Mouse (Mus musculus) heart, adult 2 months (tissue): ENCODE results near the gene Gm20388. TPM values are rescaled to one million over a fixed set of nuclear protein-coding genes. Genes with fewer than 3 reads are reported as not detected.

Experiments used
- DNase-seq, 2 experiments: peaks; one replicate each; pipeline ENCODE4 v3.0.0; 2021
- H3K27ac ChIP-seq: fragments of 200-600 bp; 2 replicates; pipeline ENCODE4 v1.8.1; 2022
- H3K27me3 ChIP-seq: fragments of 200-500 bp; 2 replicates; pipeline ENCODE4 v1.6.1; 2012; ENCODE audit warnings: mild to moderate bottlenecking, low read length, inconsistent platforms, mixed read lengths; ENCODE audit not compliant: control insufficient read depth, insufficient read depth
- H3K36me3 ChIP-seq: fragments of 200-500 bp; 2 replicates; pipeline ENCODE4 v1.6.1; 2012; ENCODE audit warnings: low read length, inconsistent platforms; ENCODE audit not compliant: control insufficient read depth, insufficient read depth
- H3K4me1 ChIP-seq: fragments of 200-500 bp; 2 replicates; pipeline ENCODE4 v1.6.1; 2011; ENCODE audit warnings: low read length; ENCODE audit not compliant: control insufficient read depth, insufficient read depth
- H3K4me3 ChIP-seq: fragments of 200-600 bp; 2 replicates; pipeline ENCODE4 v1.8.1; 2022
- H3K79me2 ChIP-seq: fragments of 200-500 bp; replicated peaks from 2 replicates; pipeline ENCODE4 v1.6.1; 2012; ENCODE audit warnings: mild to moderate bottlenecking, inconsistent platforms, low read length, moderate library complexity, mixed read lengths; ENCODE audit not compliant: control insufficient read depth, insufficient read depth
- H3K9ac ChIP-seq: fragments of 200-500 bp; 2 replicates; pipeline ENCODE4 v1.6.1; 2012; ENCODE audit warnings: low read depth, mild to moderate bottlenecking, control low read depth, inconsistent platforms, low read length, mixed read lengths
- CTCF ChIP-seq: fragments of 200-600 bp; IDR thresholded peaks from 2 replicates; pipeline ENCODE4 v1.8.1; 2022; ENCODE audit warnings: antibody characterized with exemption, mild to moderate bottlenecking, moderate library complexity
- EP300 ChIP-seq: fragments of 200-500 bp; IDR thresholded peaks from 2 replicates; pipeline ENCODE4 v1.6.1; 2011; ENCODE audit warnings: low read depth, low read length, control low read depth; ENCODE audit not compliant: insufficient read depth
- POLR2A ChIP-seq: fragments of 200-500 bp; IDR thresholded peaks from 2 replicates; pipeline ENCODE4 v1.6.1; 2011; ENCODE audit warnings: mild to moderate bottlenecking, low read depth, low read length, control low read depth; ENCODE audit not compliant: insufficient read depth
- WGBS: fragments of 180-500 bp; shearing (Covaris S2); methylation state at CpG from one replicate; pipeline ENCODE4 v1.1.7; 2018; 5-methylcytosine and 5-hydroxymethylcytosine counted together
- intact Hi-C: fragments of 180-260 bp; cut with DNase I; formaldehyde crosslinking; loops from one replicate; pipeline ENCODE4 v1.15.1; 2025
- polyA plus RNA-seq: library from polyadenylated mRNA; depleted of rRNA; stranded (reverse); fragments of >200 nt; gene quantifications from 2 replicates; pipeline ENCODE4 v1.2.3, GENCODE M21; 2012
- total RNA-seq, 2 experiments: library from RNA; stranded (reverse); gene quantifications; 2 replicates each; pipeline ENCODE4 v1.2.3; 2021

Gm20388 gene
- total and polyA plus RNA-seq, 3 experiments: 1.8 to 32.3 TPM; not detected in 1

DNA sequence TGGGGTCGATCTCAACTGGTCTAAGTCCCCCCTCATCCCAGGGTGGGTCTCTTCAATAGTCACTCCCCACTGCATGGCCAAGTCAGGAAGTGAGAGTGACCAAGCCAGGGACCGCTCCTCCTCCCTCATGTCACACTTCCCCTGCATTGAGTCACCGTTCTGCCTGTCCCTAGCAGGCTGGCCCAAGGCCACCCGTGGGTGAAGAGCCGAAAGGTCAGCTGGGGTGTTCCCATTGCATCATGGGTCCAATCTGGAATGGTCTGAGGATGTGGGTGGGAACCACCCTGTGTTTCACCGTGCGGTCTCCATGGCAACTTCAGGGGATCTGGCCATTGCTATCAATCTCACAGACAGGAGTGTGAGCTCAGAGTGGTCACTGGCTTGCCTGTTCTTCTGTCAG is 1338.2 kb downstream of the Gm20388 start:
- H3K36me3 ChIP-seq: no peaks in the 10 kb centered on the region
- H3K27me3 ChIP-seq: no peaks in the 10 kb centered on the region
- H3K79me2 ChIP-seq: no peaks in the 10 kb centered on the region
- no peak overlapping the region for H3K9ac ChIP-seq
- H3K27ac ChIP-seq: no peak overlapping the region
- DNase-seq: peak; percentile 51 to 77
- intact Hi-C loops: no loop called here
- TF ChIP-seq EP300 (peak; percentile 81; the same call in 1 of the 2 replicates), CTCF (no peak), POLR2A (no peak)
- H3K4me1 ChIP-seq: peaks cover 11% of the 10 kb centered on the region
- no peak overlapping the region for H3K4me3 ChIP-seq
- 36% methylated on average over 7 of the region's 7 CpGs for WGBS

DNA sequence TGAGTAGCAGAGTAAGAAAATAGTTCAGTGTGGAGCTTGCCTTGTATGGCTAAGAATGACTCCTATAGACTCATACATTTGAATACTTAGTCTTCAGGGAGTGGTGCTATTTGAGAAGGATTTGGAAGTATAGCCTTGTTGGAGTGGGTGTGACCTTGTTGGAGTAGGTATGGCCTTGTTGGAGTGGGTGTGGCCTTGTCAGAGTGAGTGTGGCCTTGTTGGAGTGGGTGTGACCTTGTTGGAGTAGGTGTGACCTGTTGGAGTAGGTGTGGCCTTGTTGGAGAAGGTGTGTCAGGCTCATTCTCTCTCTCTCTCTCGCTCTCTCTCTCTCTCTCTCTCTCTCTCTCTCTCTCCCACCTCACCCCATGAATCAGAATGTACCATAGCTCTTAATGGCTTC is 1338.8 kb downstream of the Gm20388 start:
- WGBS: 80% methylated on average over 1 of the region's 1 CpGs
- Histone ChIP-seq H3K36me3 (no peaks in the 10 kb centered on the region), H3K4me3 (no peak overlapping the region), H3K9ac (no peak overlapping the region), H3K27me3 (no peaks in the 10 kb centered on the region), H3K27ac (no peak overlapping the region), H3K79me2 (no peaks in the 10 kb centered on the region), H3K4me1 (peaks cover 11% of the 10 kb centered on the region)
- TF ChIP-seq EP300: no peak
- TF ChIP-seq POLR2A: no peak
- no peak for TF ChIP-seq CTCF
- DNase-seq: no peak
- intact Hi-C loops: no loop called here

DNA sequence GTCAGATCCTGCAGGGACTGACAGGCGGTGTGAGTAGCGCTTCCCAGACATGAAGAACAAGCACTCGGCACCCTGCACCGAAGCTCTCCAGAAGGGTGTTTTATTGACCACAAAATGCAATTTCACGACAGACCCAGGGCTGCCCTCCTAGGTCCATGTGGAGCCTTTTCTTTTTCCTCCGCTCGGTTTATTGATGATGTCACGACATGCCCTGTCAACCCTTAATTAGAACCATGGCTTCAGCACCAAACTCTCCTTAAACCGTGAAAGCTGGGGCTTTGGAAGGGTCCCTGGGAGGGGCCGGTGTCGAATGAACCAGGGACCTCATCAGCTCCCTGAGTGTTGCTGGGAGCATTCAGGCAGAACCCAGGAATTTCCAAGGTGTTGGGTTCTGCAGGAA is 1340.4 kb downstream of the Gm20388 start:
- 68% methylated on average over 11 of the region's 11 CpGs for WGBS
- intact Hi-C loops: no loop called here
- Histone ChIP-seq H3K9ac (no peak overlapping the region), H3K27me3 (no peaks in the 10 kb centered on the region; the same call in 1 of the 2 replicates), H3K79me2 (no peaks in the 10 kb centered on the region), H3K4me1 (peaks cover 11% of the 10 kb centered on the region), H3K27ac (no peak overlapping the region), H3K36me3 (no peaks in the 10 kb centered on the region), H3K4me3 (no peak overlapping the region)
- TF ChIP-seq CTCF (no peak), EP300 (no peak), POLR2A (no peak)
- DNase-seq: no peak

DNA sequence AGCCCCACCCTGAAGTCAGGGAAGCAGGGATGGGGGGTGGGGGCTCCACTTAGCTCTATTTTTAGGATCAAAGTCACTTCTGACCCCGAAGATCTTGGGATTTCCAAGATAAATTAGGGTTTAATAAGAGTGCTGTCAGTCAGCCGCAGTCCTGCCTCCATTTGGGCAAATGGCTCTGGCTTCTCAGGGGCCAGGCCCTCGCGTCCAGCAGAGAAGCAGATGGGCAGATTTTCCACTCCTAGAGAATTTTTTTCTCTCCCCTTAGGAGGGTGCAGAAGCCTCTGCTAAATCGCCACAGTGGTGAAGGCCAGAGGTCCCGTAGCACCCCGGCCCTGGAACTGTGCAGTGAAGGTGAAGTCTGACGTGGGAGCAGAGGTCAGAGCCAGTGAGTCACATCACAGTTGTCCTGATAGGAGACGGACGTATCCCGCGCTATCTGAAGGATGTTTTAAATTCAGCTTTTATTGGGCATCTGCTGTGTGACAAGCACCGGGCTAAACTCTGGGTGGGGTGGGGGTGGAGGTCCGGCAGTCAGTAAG is 1345.2 kb downstream of the Gm20388 start:
- H3K9ac ChIP-seq: no peak overlapping the region
- intact Hi-C loops: no loop called here

DNA sequence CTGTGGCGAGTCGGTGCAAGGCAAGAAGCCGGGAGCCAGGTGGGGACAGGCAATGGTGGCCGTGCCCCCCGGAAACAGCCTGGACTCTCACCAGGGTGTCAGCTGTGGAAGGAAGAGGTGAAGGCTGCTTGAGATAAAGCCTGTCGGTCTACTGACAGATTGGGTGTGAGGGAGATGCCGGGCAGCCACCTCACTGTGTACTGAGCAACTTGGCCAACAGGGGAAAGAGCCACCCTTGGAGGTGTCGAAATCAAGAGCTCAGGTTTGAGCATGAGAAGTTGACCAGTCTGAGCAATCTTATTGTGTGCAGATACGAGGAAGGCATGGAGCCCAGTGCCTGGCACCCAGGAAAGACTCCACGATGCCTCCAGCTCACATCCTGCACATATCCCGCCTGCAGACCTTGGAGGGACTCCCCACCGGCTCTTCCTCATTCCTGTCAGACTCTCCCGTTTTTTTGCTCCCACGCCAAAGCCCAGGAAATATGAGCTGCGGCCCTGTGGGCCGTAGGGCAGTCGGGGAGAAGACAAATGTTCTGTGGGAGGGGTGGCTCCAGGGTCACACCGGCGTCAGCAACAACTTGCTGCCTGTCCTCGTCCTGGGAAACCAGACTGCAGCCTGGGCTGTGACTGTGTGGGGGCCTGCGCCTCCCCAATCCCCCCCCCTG is 1347.6 kb downstream of the Gm20388 start:
- intact Hi-C loops: no loop called here
- no peaks in the 10 kb centered on the region; the same call in none of the 2 replicates for H3K27me3 ChIP-seq
- TF ChIP-seq CTCF: no peak
- no peak for TF ChIP-seq POLR2A
- TF ChIP-seq EP300: no peak

More for the DNA sequence above, 1345.2 kb downstream of the Gm20388 start:
- no peaks in the 10 kb centered on the region; the same call in none of the 2 replicates for H3K27me3 ChIP-seq
- no peaks in the 10 kb centered on the region for H3K36me3 ChIP-seq
- 53% methylated on average over 14 of the region's 14 CpGs for WGBS
- H3K4me3 ChIP-seq: no peak overlapping the region
- H3K27ac ChIP-seq: no peak overlapping the region
- no peaks in the 10 kb centered on the region for H3K79me2 ChIP-seq
- no peak for DNase-seq
- no peak for TF ChIP-seq EP300
- no peak for TF ChIP-seq POLR2A
- TF ChIP-seq CTCF: no peak
- no peaks in the 10 kb centered on the region for H3K4me1 ChIP-seq

More for the DNA sequence above, 1347.6 kb downstream of the Gm20388 start:
- Histone ChIP-seq H3K36me3 (no peaks in the 10 kb centered on the region), H3K27ac (no peak overlapping the region), H3K9ac (no peak overlapping the region), H3K4me3 (no peak overlapping the region), H3K4me1 (peaks cover 11% of the 10 kb centered on the region), H3K79me2 (no peaks in the 10 kb centered on the region)
- WGBS: 30% methylated on average over 21 of the region's 21 CpGs
- no peak for DNase-seq
